Mouse (Mus musculus) myocyte (in vitro differentiated cells): ENCODE results near the gene Arntl.

Experiments used
- CEBPB ChIP-seq: IDR thresholded peaks from 2 replicates; pipeline ENCODE4 v1.6.1; 2011; ENCODE audit warnings: mild to moderate bottlenecking, moderate library complexity; ENCODE audit not compliant: poor library complexity, insufficient read depth, severe bottlenecking
- E2F4 ChIP-seq: IDR thresholded peaks from one replicate; pipeline ENCODE4 v1.6.1; 2011; ENCODE audit warnings: mild to moderate bottlenecking, control low read depth, moderate library complexity; ENCODE audit not compliant: insufficient read depth
- MAX ChIP-seq: IDR thresholded peaks from one replicate; pipeline ENCODE4 v1.6.1; 2011; ENCODE audit warnings: low read depth, mild to moderate bottlenecking, control low read depth
- MYOD1 ChIP-seq, 3 experiments: IDR thresholded peaks; one replicate each; pipeline ENCODE4 v1.6.1; 2011; ENCODE audit warnings: control low read depth in 2 of 3, low read depth in 2 of 3, mild to moderate bottlenecking in 2 of 3, moderate library complexity in 1 of 3; ENCODE audit not compliant: insufficient read length in 2 of 3, control insufficient read depth in 1 of 3
- MYOG ChIP-seq, 3 experiments: IDR thresholded peaks; one replicate each; pipeline ENCODE4 v1.6.1; 2011; ENCODE audit warnings: control low read depth in 2 of 3, low read depth in 2 of 3, mild to moderate bottlenecking in 2 of 3; ENCODE audit not compliant: insufficient read length in 2 of 3, control insufficient read depth in 1 of 3, insufficient read depth in 1 of 3
- POLR2A ChIP-seq: IDR thresholded peaks from one replicate; pipeline ENCODE4 v1.6.1; 2011; ENCODE audit warnings: low read depth, mild to moderate bottlenecking, control low read depth, moderate library complexity; ENCODE audit not compliant: insufficient read length
- POLR2AphosphoS2 ChIP-seq: IDR thresholded peaks from one replicate; pipeline ENCODE4 v1.6.1; 2011; ENCODE audit warnings: low read depth, control low read depth; ENCODE audit not compliant: insufficient read length
- REST ChIP-seq: IDR thresholded peaks from one replicate; pipeline ENCODE4 v1.6.1; 2011; ENCODE audit warnings: mild to moderate bottlenecking, control low read depth, moderate library complexity; ENCODE audit not compliant: insufficient read depth, insufficient read length
- SRF ChIP-seq: IDR thresholded peaks from one replicate; pipeline ENCODE4 v1.6.1; 2011; ENCODE audit warnings: low read depth; ENCODE audit not compliant: control insufficient read depth, insufficient read length
- TCF12 ChIP-seq: IDR thresholded peaks from one replicate; pipeline ENCODE4 v1.6.1; 2011; ENCODE audit warnings: mild to moderate bottlenecking, control low read depth; ENCODE audit not compliant: poor library complexity, insufficient read depth, severe bottlenecking
- TCF3 ChIP-seq: IDR thresholded peaks from one replicate; pipeline ENCODE4 v1.6.1; 2011; ENCODE audit warnings: low read depth, control low read depth; ENCODE audit not compliant: insufficient read length
- USF1 ChIP-seq: IDR thresholded peaks from one replicate; pipeline ENCODE4 v1.6.1; 2011; ENCODE audit warnings: low read depth, mild to moderate bottlenecking, control low read depth, moderate library complexity

DNA sequence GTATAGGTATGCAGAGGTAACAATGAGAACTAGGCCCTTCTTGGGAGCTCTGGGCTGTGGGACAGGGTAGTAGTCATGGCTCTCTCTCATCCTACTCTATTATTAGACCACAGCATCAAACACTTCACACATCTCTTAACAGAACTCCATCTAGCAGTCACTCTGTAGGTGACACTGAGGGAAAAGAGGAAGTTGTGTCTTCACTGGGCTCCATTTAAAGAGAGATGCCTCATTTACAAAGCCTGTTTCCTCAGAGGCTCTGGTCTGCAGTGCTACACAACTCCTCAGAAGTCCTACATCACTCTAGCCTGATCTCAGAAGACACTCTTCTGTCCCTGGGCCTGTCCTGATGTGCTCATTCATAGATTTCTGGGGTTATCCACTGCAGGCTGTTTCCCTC, 61.8 kb downstream of the Arntl start:
- TF ChIP-seq POLR2A (no peak), USF1 (no peak), E2F4 (no peak), MYOG (IDR thresholded peaks at IDR 0.05; ENCODE audit: control insufficient read depth in 1 of 3, insufficient read depth in 1 of 3, insufficient read length in 2 of 3, low read depth in 2 of 3) (no peak), POLR2AphosphoS2 (no peak), TCF12 (no peak), MAX (no peak), TCF3 (no peak), MYOD1 (IDR thresholded peaks at IDR 0.05; ENCODE audit: control insufficient read depth in 1 of 3, insufficient read length in 2 of 3, low read depth in 2 of 3) (no peak), CEBPB (no peak), REST (no peak), SRF (no peak)
